Mouse (Mus musculus) forebrain, embryonic 10.5 days (tissue): ENCODE data around the gene Fam217a. TPM values are rescaled to one million over a fixed set of nuclear protein-coding genes. Genes with fewer than 3 reads are reported as not detected.
"Not testable (repeated sequence)": the region's sequence is repeated elsewhere in the genome, so short reads cannot be mapped to it uniquely, and the experiment has no call there.

Experiments
- DNase-seq: peaks from one replicate; pipeline ENCODE4 v3.0.0-alpha.2; 2017; ENCODE audit warnings: low spot score; ENCODE audit errors: extremely low spot score
- H3K27ac ChIP-seq: fragments of 300-500 bp; sonication (generic); 2 replicates; pipeline ENCODE4 v1.5.1; 2016; ENCODE audit warnings: mild to moderate bottlenecking
- H3K27me3 ChIP-seq: fragments of 300-500 bp; sonication (generic); 2 replicates; pipeline ENCODE4 v1.6.1; 2016; ENCODE audit warnings: mild to moderate bottlenecking; ENCODE audit not compliant: poor library complexity, severe bottlenecking
- H3K36me3 ChIP-seq: fragments of 300-500 bp; sonication (generic); replicated peaks from 2 replicates; pipeline ENCODE4 v1.6.1; 2016; ENCODE audit warnings: mild to moderate bottlenecking, moderate library complexity
- H3K4me1 ChIP-seq: fragments of 300-500 bp; sonication (generic); 2 replicates; pipeline ENCODE4 v1.6.1; 2016
- H3K4me3 ChIP-seq: fragments of 300-500 bp; sonication (generic); 2 replicates; pipeline ENCODE4 v1.5.1; 2016; ENCODE audit warnings: mild to moderate bottlenecking, moderate library complexity
- H3K9me3 ChIP-seq: fragments of 300-500 bp; sonication (generic); 2 replicates; pipeline ENCODE4 v1.6.1; 2016; ENCODE audit warnings: mild to moderate bottlenecking, moderate library complexity
- WGBS: fragments of 180-500 bp; shearing (Covaris S2); methylation state at CpG from one replicate; pipeline ENCODE4 v1.1.7; 2016; 5-methylcytosine and 5-hydroxymethylcytosine counted together
- polyA plus RNA-seq: library from polyadenylated mRNA; unstranded; fragments of >200 nt; fragmentation: Nextera tagmentation; extraction: Ambion mirVana; gene quantifications from 2 replicates; pipeline ENCODE4 v1.2.1, GENCODE M21; 2016

Fam217a gene
- polyA plus RNA-seq, 1 experiment from 2014 or later = 0.45 TPM

- H3K27ac ChIP-seq, H3K36me3 ChIP-seq, H3K27me3 ChIP-seq, H3K4me3 ChIP-seq, H3K9me3 ChIP-seq, DNase-seq, H3K4me1 ChIP-seq: not testable (repeated sequence)
- WGBS = 69% methylated on average over 7 of the region's 8 CpGs
These were observed 62.9 kb downstream of the Fam217a start for GRCm38 (mm10) chr13:34861166-34861565.

Other genes with a start within 250 kb of the Fam217a start
- not detected in 2 replicates for gene Fam50b, start 189.5 kb downstream of the Fam217a start, polyA plus RNA-seq
- gene Prpf4b, start 49.0 kb downstream of the Fam217a start, polyA plus RNA-seq = 69.7 and 76.1 TPM in 2 replicates
- gene 4933417A18Rik, start 99 bp upstream of the Fam217a start, polyA plus RNA-seq = not detected in 2 replicates
- 0.11 TPM in 1 of 2 replicates, not detected in the other for gene Eci3, start 39.5 kb upstream of the Fam217a start, polyA plus RNA-seq
- 86.4 and 87.2 TPM in 2 replicates for gene Eci2, start 102.8 kb upstream of the Fam217a start, polyA plus RNA-seq